Mouse (Mus musculus) erythroblast, embryonic 14.5 days (primary cell): Measurements from ENCODE around the gene Dnajc17. TPM values are rescaled to one million over a fixed set of nuclear protein-coding genes. Genes with fewer than 3 reads are reported as not detected.

ENCODE experiments used
- H3K27me3 ChIP-seq: 2 replicates; pipeline ENCODE4 v1.6.1; 2012; ENCODE audit warnings: inconsistent platforms; ENCODE audit not compliant: control insufficient read depth
- H3K36me3 ChIP-seq: 2 replicates; pipeline ENCODE4 v1.6.1; 2012; ENCODE audit warnings: mild to moderate bottlenecking, inconsistent platforms; ENCODE audit not compliant: control insufficient read depth
- H3K4me1 ChIP-seq: 2 replicates; pipeline ENCODE4 v1.6.1; 2012; ENCODE audit warnings: inconsistent platforms; ENCODE audit not compliant: control insufficient read depth
- H3K4me3 ChIP-seq: replicated peaks from 2 replicates; pipeline ENCODE3; 2012; ENCODE audit warnings: moderate library complexity, mild to moderate bottlenecking, inconsistent platforms
- H3K9me3 ChIP-seq: 2 replicates; pipeline ENCODE4 v1.6.1; 2012; ENCODE audit warnings: low read length, inconsistent platforms, mixed read lengths; ENCODE audit not compliant: control insufficient read depth
- GATA1 ChIP-seq: IDR thresholded peaks from 2 replicates; pipeline ENCODE4 v1.6.1; 2012; ENCODE audit warnings: low read length, inconsistent platforms, mixed read lengths
- TAL1 ChIP-seq: IDR thresholded peaks from 3 replicates; pipeline ENCODE4 v1.6.1; 2012; ENCODE audit warnings: low read length, inconsistent platforms, mixed read lengths
- polyA plus RNA-seq: library from polyadenylated mRNA; stranded (reverse); fragments of >175 nt; gene quantifications from 2 replicates; pipeline ENCODE4 v1.2.3, GENCODE M21; 2012

Gene Dnajc17
- polyA plus RNA-seq, 1 experiment, result 5.5 TPM

- H3K4me1 ChIP-seq, result peaks cover 16% of the 10 kb centered on the region
- no peaks in the 10 kb centered on the region for H3K9me3 ChIP-seq
- no peaks in the 10 kb centered on the region for H3K27me3 ChIP-seq
- H3K4me3 ChIP-seq, result no peak overlapping the region
- no peaks in the 10 kb centered on the region for H3K36me3 ChIP-seq
- no peak for TF ChIP-seq GATA1
- no peak for TF ChIP-seq TAL1
Measured at GRCm38 (mm10) chr2:119203871-119204460, 4.6 kb downstream of the Dnajc17 start.

- no peak for TF ChIP-seq TAL1
- no peak for TF ChIP-seq GATA1
- no peaks in the 10 kb centered on the region for H3K27me3 ChIP-seq
- peaks cover 11% of the 10 kb centered on the region for H3K4me1 ChIP-seq
- H3K9me3 ChIP-seq, result no peaks in the 10 kb centered on the region
- H3K4me3 ChIP-seq, result no peak overlapping the region
- no peaks in the 10 kb centered on the region for H3K36me3 ChIP-seq
Measured at GRCm38 (mm10) chr2:119202914-119203453, 5.6 kb downstream of the Dnajc17 start.

- TF ChIP-seq TAL1, result no peak
- no peak for TF ChIP-seq GATA1
- peaks cover 7% of the 10 kb centered on the region for H3K4me1 ChIP-seq
- no peaks in the 10 kb centered on the region for H3K27me3 ChIP-seq
- H3K36me3 ChIP-seq, result no peaks in the 10 kb centered on the region
- no peaks in the 10 kb centered on the region for H3K9me3 ChIP-seq
- no peak overlapping the region for H3K4me3 ChIP-seq
Measured at GRCm38 (mm10) chr2:119198934-119199333, 9.7 kb downstream of the Dnajc17 start.

DNA sequence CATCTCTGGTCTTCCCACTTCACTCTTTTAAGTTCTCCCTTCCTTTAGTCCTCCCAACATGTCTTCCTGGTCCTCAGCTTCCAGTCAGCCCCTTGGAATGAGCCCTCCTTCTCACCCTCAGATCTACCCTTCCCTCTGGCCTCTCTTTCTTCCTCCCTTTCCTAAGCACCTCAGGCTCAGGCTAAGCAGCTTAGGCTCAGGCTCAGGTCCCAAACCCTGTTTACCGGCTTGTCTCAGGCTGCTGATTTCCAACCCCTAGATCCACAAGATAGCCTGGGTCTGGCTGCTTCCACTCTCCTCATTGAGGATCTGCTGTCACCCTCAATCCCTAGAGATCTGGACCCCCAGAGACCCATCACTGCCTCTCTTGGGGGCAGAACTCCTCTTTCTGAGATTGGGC is 10.5 kb downstream of the Dnajc17 start:
- no peak overlapping the region for H3K4me3 ChIP-seq
- no peaks in the 10 kb centered on the region for H3K9me3 ChIP-seq
- H3K4me1 ChIP-seq, result peaks cover 7% of the 10 kb centered on the region
- H3K36me3 ChIP-seq, result no peaks in the 10 kb centered on the region
- H3K27me3 ChIP-seq, result no peaks in the 10 kb centered on the region
- TF ChIP-seq TAL1 (no peak), GATA1 (no peak)

GRCm38 (mm10) chr2:119197493-119197892 is 11.1 kb downstream of the Dnajc17 start:
- Histone ChIP-seq H3K36me3 (no peaks in the 10 kb centered on the region), H3K4me3 (no peak overlapping the region), H3K27me3 (no peaks in the 10 kb centered on the region), H3K4me1 (peaks cover 7% of the 10 kb centered on the region), H3K9me3 (no peaks in the 10 kb centered on the region)
- TF ChIP-seq GATA1 (no peak), TAL1 (no peak)

- Histone ChIP-seq H3K36me3 (no peaks in the 10 kb centered on the region), H3K9me3 (no peaks in the 10 kb centered on the region), H3K4me3 (no peak overlapping the region), H3K4me1 (peaks cover 7% of the 10 kb centered on the region), H3K27me3 (no peaks in the 10 kb centered on the region)
- TF ChIP-seq GATA1, result no peak
- no peak for TF ChIP-seq TAL1
Measured at GRCm38 (mm10) chr2:119196316-119197108, 12.1 kb downstream of the Dnajc17 start.

DNA sequence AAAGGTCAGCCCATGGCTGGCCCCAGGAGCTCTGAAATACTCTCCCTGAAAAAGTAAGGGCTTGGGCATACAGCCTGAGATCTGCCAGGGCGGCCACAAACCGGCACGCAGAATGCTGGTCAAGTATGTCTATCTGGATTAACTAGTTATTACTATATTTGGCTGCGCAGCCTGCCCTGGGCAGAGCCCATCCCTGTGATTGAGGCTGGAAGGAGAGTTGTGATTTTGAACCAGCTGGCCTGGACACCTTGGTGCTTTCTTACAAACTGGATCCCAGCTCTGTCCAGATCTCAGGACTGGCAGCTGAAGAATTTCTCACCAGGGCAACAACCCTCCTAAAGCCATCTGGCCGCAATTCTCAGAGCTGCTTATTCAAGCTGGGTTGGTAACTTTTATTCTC is 14.5 kb downstream of the Dnajc17 start:
- Histone ChIP-seq H3K9me3 (no peaks in the 10 kb centered on the region), H3K36me3 (no peaks in the 10 kb centered on the region), H3K27me3 (no peaks in the 10 kb centered on the region), H3K4me1 (peaks cover 16% of the 10 kb centered on the region), H3K4me3 (no peak overlapping the region)
- TF ChIP-seq TAL1 (no peak), GATA1 (no peak)

DNA sequence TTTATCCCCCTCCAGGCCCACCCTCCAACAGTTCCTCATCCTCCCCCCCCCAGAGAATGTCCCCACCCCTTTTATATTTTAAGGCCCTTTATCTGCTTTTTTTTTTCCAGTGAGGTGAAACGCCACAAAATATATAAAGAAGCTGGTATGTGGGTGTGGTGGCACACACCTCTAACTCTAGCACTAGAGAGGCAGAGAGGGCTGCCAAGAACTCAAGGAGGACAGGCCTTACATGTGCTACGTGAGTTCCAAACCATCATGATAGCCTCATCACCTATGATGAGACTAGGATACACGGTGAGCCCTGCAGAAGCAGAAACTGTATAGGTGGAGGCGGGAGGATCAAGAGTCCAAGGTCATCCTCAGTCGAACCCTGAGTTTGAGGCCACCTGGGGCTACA is 17.6 kb downstream of the Dnajc17 start:
- peaks cover 13% of the 10 kb centered on the region for H3K4me1 ChIP-seq
- no peaks in the 10 kb centered on the region for H3K27me3 ChIP-seq
- H3K9me3 ChIP-seq, result no peaks in the 10 kb centered on the region
- H3K36me3 ChIP-seq, result peaks cover 4% of the 10 kb centered on the region
- TF ChIP-seq TAL1, result no peak
- no peak for TF ChIP-seq GATA1
- no peak overlapping the region for H3K4me3 ChIP-seq

GRCm38 (mm10) chr2:119189029-119189710 is 19.4 kb downstream of the Dnajc17 start:
- H3K4me1 ChIP-seq, result peaks cover 13% of the 10 kb centered on the region
- peak overlapping the region; percentile 59 for H3K4me3 ChIP-seq
- H3K36me3 ChIP-seq, result peaks cover 13% of the 10 kb centered on the region
- H3K27me3 ChIP-seq, result no peaks in the 10 kb centered on the region
- H3K9me3 ChIP-seq, result no peaks in the 10 kb centered on the region
- TF ChIP-seq TAL1, result no peak
- TF ChIP-seq GATA1, result no peak
